ENCODE assay signal across 19 mouse cellular contexts in the genomic region with DNA sequence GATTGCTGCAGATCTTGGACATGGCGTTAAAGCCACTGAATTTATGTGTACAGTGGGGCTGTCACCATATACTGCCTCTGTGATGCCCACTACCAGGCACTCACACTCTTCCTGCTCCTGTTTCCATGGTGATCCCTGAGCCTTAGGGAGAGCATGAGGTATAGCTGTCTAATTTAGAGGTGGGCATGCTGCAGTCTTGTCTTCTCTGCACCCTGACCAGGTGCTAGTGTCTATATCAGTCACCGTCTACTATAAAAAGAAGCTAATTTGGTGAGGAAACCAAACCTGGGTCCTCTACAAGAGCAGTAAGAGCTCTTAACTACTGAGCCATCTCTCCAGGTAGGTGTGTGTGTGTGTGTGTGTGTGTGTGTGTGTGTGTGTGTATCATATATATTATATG. TPM values are rescaled to one million over a fixed set of nuclear protein-coding genes. Genes with fewer than 3 reads are reported as not detected.
"Had no signal": no experiment of that assay in that cellular context is flagged by ENCODE, and none has a peak within 500 bp of the region (broad histone marks: within the 10 kb centered on the region; RNA-seq: fewer than 3 reads in every experiment).

No protein-coding gene starts in this region.

- H3K4me2 ChIP-seq: liver, embryonic 15.5 days; lung, embryonic 14.5 days; midbrain, embryonic 12.5 days; neural tube, embryonic 13.5 days; neural tube, embryonic 15.5 days; stomach, embryonic 15.5 days had no signal

- H3K27ac ChIP-seq: liver, embryonic 15.5 days; macrophage; midbrain, embryonic 10.5 days; midbrain, embryonic 12.5 days; neural tube, embryonic 13.5 days; neural tube, embryonic 15.5 days; stomach, embryonic 15.5 days; stomach, postnatal 0 days had no signal

- DNase-seq: lung, adult 18-20 months; lung, embryonic 14.5 days; lung, postnatal 10 days; midbrain, embryonic 14.5 days; right cerebral cortex, postnatal 14 days; thymus, adult 2 months; thymus, postnatal 25 days; thymus, postnatal 4 days had no signal

- H3K4me1 ChIP-seq: liver, embryonic 15.5 days; midbrain, embryonic 10.5 days; midbrain, embryonic 12.5 days; neural tube, embryonic 13.5 days; neural tube, embryonic 15.5 days; stomach, embryonic 15.5 days had no signal

- H3K9me3 ChIP-seq: liver, embryonic 15.5 days; megakaryocyte, embryonic 14.5 days; midbrain, embryonic 10.5 days; midbrain, embryonic 12.5 days; neural tube, embryonic 13.5 days; neural tube, embryonic 15.5 days; stomach, embryonic 15.5 days had no signal

- H3K4me3 ChIP-seq: liver, embryonic 15.5 days; megakaryocyte, embryonic 14.5 days; midbrain, embryonic 10.5 days; midbrain, embryonic 12.5 days; myocyte; neural tube, embryonic 13.5 days; neural tube, embryonic 15.5 days; stomach, embryonic 15.5 days had no signal

- H3K9ac ChIP-seq: liver, embryonic 15.5 days; lung, embryonic 14.5 days; midbrain, embryonic 12.5 days; neural tube, embryonic 13.5 days; neural tube, embryonic 15.5 days; stomach, embryonic 15.5 days had no signal

- ATAC-seq: midbrain, embryonic 16.5 days had no signal

- H3K27me3 ChIP-seq: liver, embryonic 15.5 days; megakaryocyte, embryonic 14.5 days; midbrain, embryonic 12.5 days; neural tube, embryonic 13.5 days; neural tube, embryonic 15.5 days; stomach, embryonic 15.5 days had no signal

RNA-seq across cellular contexts. Expression of gene Myo3b, which starts 32.4 kb away (rescaled TPM):
- polyA plus RNA-seq: liver, embryonic 15.5 days; macrophage; midbrain, embryonic 10.5 days; midbrain, embryonic 12.5 days had no signal
